ENCODE assay signal across 9 mouse cellular contexts in the genomic region with DNA sequence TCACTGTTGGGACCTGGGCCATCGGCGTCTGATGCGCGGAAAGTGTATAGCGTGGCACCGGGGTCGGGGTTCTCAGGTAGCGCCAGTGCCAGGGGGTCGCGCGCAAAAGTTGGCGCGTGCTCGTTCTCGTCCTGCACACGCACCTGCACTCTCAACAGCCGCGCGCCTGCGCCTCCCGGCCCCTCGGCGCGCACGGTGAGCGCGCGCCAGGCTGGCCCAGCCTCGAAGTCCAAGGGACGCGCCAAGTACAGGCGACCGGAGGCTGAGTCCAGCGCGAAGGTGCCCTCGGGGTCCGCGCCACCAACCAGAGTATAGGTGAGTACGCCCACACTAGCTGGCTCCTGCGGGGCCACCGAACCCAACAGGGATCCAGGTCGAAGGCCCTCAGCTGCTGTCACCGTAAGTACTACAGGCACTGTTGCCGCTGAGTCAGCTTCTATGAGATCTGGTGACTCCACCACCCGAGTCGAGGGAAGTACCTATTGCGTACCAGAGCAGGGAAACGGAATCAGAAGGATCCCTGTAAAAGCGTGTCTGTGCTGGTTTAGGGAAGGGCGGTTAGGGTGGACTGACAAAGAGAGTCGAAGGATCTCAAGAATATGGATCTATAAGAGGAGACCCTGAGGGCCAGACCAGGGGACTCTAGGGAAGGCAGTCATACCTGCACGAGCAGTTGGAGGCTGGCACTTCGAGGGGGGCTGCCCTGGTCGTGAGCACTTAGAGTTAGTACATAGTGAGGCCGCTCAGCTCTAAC. TPM values are rescaled to one million over a fixed set of nuclear protein-coding genes. Genes with fewer than 3 reads are reported as not detected.
DNase-seq lines count a peak whose midpoint lies in the region; ATAC-seq and TF ChIP-seq lines count a peak whose summit lies in the region.
"Had no signal": no experiment of that assay in that cellular context is flagged by ENCODE, and none has a peak within 500 bp of the region (broad histone marks: within the 10 kb centered on the region; RNA-seq: fewer than 3 reads in every experiment).

No protein-coding gene starts in this region.

- peak overlapping the region; percentile 6; the same call in 1 of the 2 replicates for H3K4me2 ChIP-seq in embryonic facial prominence, embryonic 12.5 days (replicated peaks)
- H3K4me2 ChIP-seq in intestine, embryonic 14.5 days (ENCODE audit: low read length): peak overlapping the region; percentile 40
- no peak overlapping the region for H3K4me2 ChIP-seq in midbrain, embryonic 15.5 days

- H3K27ac ChIP-seq in layer of hippocampus, adult 2 months: no peak overlapping the region
- no peak overlapping the region for H3K27ac ChIP-seq in embryonic facial prominence, embryonic 12.5 days
- H3K27ac ChIP-seq in intestine, embryonic 14.5 days (ENCODE audit: low read depth): no peak overlapping the region
- H3K27ac ChIP-seq in midbrain, embryonic 15.5 days: no peak overlapping the region

- 32% methylated on average over 55 of the region's 55 CpGs for WGBS in embryonic facial prominence, embryonic 12.5 days
- 52% methylated on average over 55 of the region's 55 CpGs for WGBS in intestine, embryonic 14.5 days
- 28% methylated on average over 55 of the region's 55 CpGs for WGBS in midbrain, embryonic 15.5 days

- ATAC-seq in embryonic facial prominence, embryonic 12.5 days (ENCODE audit: insufficient number of reproducible peaks, insufficient read depth, low FRiP score, low TSS enrichment): 0 out of 2 replicates have a peak, but pooled peaks have one; percentile 47
- 0 out of 2 replicates have a peak, but pooled peaks have one; percentile 45 for ATAC-seq in intestine, embryonic 14.5 days (replicated peaks; ENCODE audit: low FRiP score, low TSS enrichment, low read depth)
- peak; percentile 21; the same call in 1 of the 2 replicates for ATAC-seq in midbrain, embryonic 15.5 days (replicated peaks)
- ATAC-seq: activated CD4-positive, CD25-positive, alpha-beta regulatory T cell, adult 4 months had no signal

- peak overlapping the region; percentile 48 for H3K4me3 ChIP-seq in layer of hippocampus, adult 2 months
- H3K4me3 ChIP-seq in embryonic facial prominence, embryonic 12.5 days: no peak overlapping the region
- 0 out of 2 replicates have a peak overlapping the region, but pooled peaks have one; percentile 6 for H3K4me3 ChIP-seq in intestine, embryonic 14.5 days (ENCODE audit: low read depth, low read length)
- no peak overlapping the region for H3K4me3 ChIP-seq in midbrain, embryonic 15.5 days

- no peak for DNase-seq in layer of hippocampus, adult 2 months (ENCODE audit: low spot score in 2 of 2)
- no peak for DNase-seq in layer of hippocampus, postnatal 14 days (ENCODE audit: low spot score in 2 of 2)
- peak; percentile 64 for DNase-seq in intestine, embryonic 14.5 days (ENCODE audit: low spot score)
- no peak for DNase-seq in retina, postnatal 1 day
- no peak for DNase-seq in layer of hippocampus, postnatal 25 days (ENCODE audit: extremely low spot score in 1 of 2, low spot score in 1 of 2)
- DNase-seq in urinary bladder, postnatal 25 days (ENCODE audit: low spot score): no peak

- H3K36me3 ChIP-seq in embryonic facial prominence, embryonic 12.5 days: peaks cover 82% of the 10 kb centered on the region
- peaks cover 90% of the 10 kb centered on the region for H3K36me3 ChIP-seq in intestine, embryonic 14.5 days (ENCODE audit: control insufficient read depth, insufficient read depth, low read length)
- peaks cover 68% of the 10 kb centered on the region for H3K36me3 ChIP-seq in midbrain, embryonic 15.5 days (replicated peaks)

- no peaks in the 10 kb centered on the region; the same call in 1 of the 2 replicates for H3K27me3 ChIP-seq in embryonic facial prominence, embryonic 12.5 days
- H3K27me3 ChIP-seq in intestine, embryonic 14.5 days (replicated peaks; ENCODE audit: control insufficient read depth, insufficient read depth, low read length): 0 out of 2 replicates have a peak, but pooled peaks cover 2% of the 10 kb centered on the region
- H3K27me3 ChIP-seq in midbrain, embryonic 15.5 days (replicated peaks): no peaks in the 10 kb centered on the region

- peaks cover 6% of the 10 kb centered on the region for H3K4me1 ChIP-seq in embryonic facial prominence, embryonic 12.5 days
- peaks cover 5% of the 10 kb centered on the region; the same call in 1 of the 2 replicates for H3K4me1 ChIP-seq in intestine, embryonic 14.5 days (replicated peaks; ENCODE audit: control insufficient read depth, insufficient read depth, low read length)
- H3K4me1 ChIP-seq in midbrain, embryonic 15.5 days: peaks cover 5% of the 10 kb centered on the region

- no peak for TF ChIP-seq CTCF in layer of hippocampus, adult 2 months (conservative IDR thresholded peaks at IDR 0.05)

- H3K9me3 ChIP-seq in embryonic facial prominence, embryonic 12.5 days: no peaks in the 10 kb centered on the region
- H3K9me3 ChIP-seq in intestine, embryonic 14.5 days (ENCODE audit: control insufficient read depth, low read length): no peaks in the 10 kb centered on the region
- H3K9me3 ChIP-seq in midbrain, embryonic 15.5 days: no peaks in the 10 kb centered on the region

- no peak overlapping the region for H3K9ac ChIP-seq in embryonic facial prominence, embryonic 12.5 days
- no peak overlapping the region for H3K9ac ChIP-seq in intestine, embryonic 14.5 days (ENCODE audit: low read length)
- no peak overlapping the region for H3K9ac ChIP-seq in midbrain, embryonic 15.5 days

RNA-seq across cellular contexts. Expression of a gene that starts 10.7 kb away (rescaled TPM):
- total RNA-seq in layer of hippocampus, adult 2 months (2021): 10 to 100 TPM; 73.2 to 73.4 TPM
- total RNA-seq in layer of hippocampus, postnatal 14 days (2021): 10 to 100 TPM; 54.0 to 54.2 TPM
- 41.9 and 43.3 TPM in 2 replicates for polyA plus RNA-seq in embryonic facial prominence, embryonic 12.5 days (2016; fragmentation: Nextera tagmentation; extraction: Ambion mirVana)
- 74.1 and 85.8 TPM in 2 replicates for polyA plus RNA-seq in intestine, embryonic 14.5 days (2014; fragmentation: Nextera tagmentation; extraction: Ambion mirVana)
- polyA plus RNA-seq in midbrain, embryonic 15.5 days (2015; fragmentation: Nextera tagmentation; extraction: Ambion mirVana): 38.7 and 43.4 TPM in 2 replicates
- total RNA-seq in layer of hippocampus, postnatal 25 days (2021): 10 to 100 TPM; 61.4 to 61.8 TPM

RNA-seq across cellular contexts. Expression of a gene that starts 18.5 kb away (rescaled TPM):
- total RNA-seq in layer of hippocampus, adult 2 months (2021): 100 to 1,000 TPM; 112 to 120 TPM
- total RNA-seq in layer of hippocampus, postnatal 14 days (2021): 100 to 1,000 TPM; 137 to 150 TPM
- 175 TPM in 2 replicates for polyA plus RNA-seq in embryonic facial prominence, embryonic 12.5 days (2016; fragmentation: Nextera tagmentation; extraction: Ambion mirVana)
- 163 and 185 TPM in 2 replicates for polyA plus RNA-seq in intestine, embryonic 14.5 days (2014; fragmentation: Nextera tagmentation; extraction: Ambion mirVana)
- polyA plus RNA-seq in midbrain, embryonic 15.5 days (2015; fragmentation: Nextera tagmentation; extraction: Ambion mirVana): 89.7 and 99.0 TPM in 2 replicates
- 100 to 1,000 TPM; 122 to 128 TPM for total RNA-seq in layer of hippocampus, postnatal 25 days (2021)

RNA-seq across cellular contexts. Expression of a gene that starts 24.8 kb away (rescaled TPM):
- 10 to 100 TPM; 14.1 to 15.1 TPM for total RNA-seq in layer of hippocampus, adult 2 months (2021)
- 10 to 100 TPM; 26.9 to 30.3 TPM for total RNA-seq in layer of hippocampus, postnatal 14 days (2021)
- polyA plus RNA-seq in embryonic facial prominence, embryonic 12.5 days (2016; fragmentation: Nextera tagmentation; extraction: Ambion mirVana): 27.3 and 28.5 TPM in 2 replicates
- polyA plus RNA-seq in intestine, embryonic 14.5 days (2014; fragmentation: Nextera tagmentation; extraction: Ambion mirVana): 17.5 and 18.7 TPM in 2 replicates
- polyA plus RNA-seq in midbrain, embryonic 15.5 days (2015; fragmentation: Nextera tagmentation; extraction: Ambion mirVana): 17.9 and 19.0 TPM in 2 replicates
- total RNA-seq in layer of hippocampus, postnatal 25 days (2021): 10 to 100 TPM; 15.9 to 18.3 TPM
- polyA plus RNA-seq: activated CD4-positive, CD25-positive, alpha-beta regulatory T cell, adult 4 months had no signal

RNA-seq across cellular contexts. Expression of a gene that starts 25.5 kb away (rescaled TPM):
- 10 to 100 TPM in 1 of 2 experiments, 1 to 10 TPM in 1; 8.9 to 14.3 TPM for total RNA-seq in layer of hippocampus, adult 2 months (2021)
- total RNA-seq in layer of hippocampus, postnatal 14 days (2021): 10 to 100 TPM; 12.5 to 14.7 TPM
- 43.3 and 46.1 TPM in 2 replicates for polyA plus RNA-seq in embryonic facial prominence, embryonic 12.5 days (2016; fragmentation: Nextera tagmentation; extraction: Ambion mirVana)
- polyA plus RNA-seq in intestine, embryonic 14.5 days (2014; fragmentation: Nextera tagmentation; extraction: Ambion mirVana): 36.7 and 41.8 TPM in 2 replicates
- polyA plus RNA-seq in midbrain, embryonic 15.5 days (2015; fragmentation: Nextera tagmentation; extraction: Ambion mirVana): 22.4 and 22.9 TPM in 2 replicates
- 10 to 100 TPM in 1 of 2 experiments, 1 to 10 TPM in 1; 9.2 to 10.7 TPM for total RNA-seq in layer of hippocampus, postnatal 25 days (2021)

RNA-seq across cellular contexts. Expression of a gene that starts 26.3 kb away (rescaled TPM):
- 10 to 100 TPM; 79.7 to 83.2 TPM for total RNA-seq in layer of hippocampus, adult 2 months (2021)
- 100 to 1,000 TPM; 105 to 111 TPM for total RNA-seq in layer of hippocampus, postnatal 14 days (2021)
- 248 and 257 TPM in 2 replicates for polyA plus RNA-seq in embryonic facial prominence, embryonic 12.5 days (2016; fragmentation: Nextera tagmentation; extraction: Ambion mirVana)
- 353 and 396 TPM in 2 replicates for polyA plus RNA-seq in intestine, embryonic 14.5 days (2014; fragmentation: Nextera tagmentation; extraction: Ambion mirVana)
- 192 and 207 TPM in 2 replicates for polyA plus RNA-seq in midbrain, embryonic 15.5 days (2015; fragmentation: Nextera tagmentation; extraction: Ambion mirVana)
- total RNA-seq in layer of hippocampus, postnatal 25 days (2021): 10 to 100 TPM; 79.7 to 88.1 TPM

Comparison
In these comparisons a context has a peak if more than half of its experiments do, and no peak if none do; other contexts are left out.
1. H3K4me3 ChIP-seq: peak in layer of hippocampus, adult 2 months (single experiment) and intestine, embryonic 14.5 days (single experiment); none in embryonic facial prominence, embryonic 12.5 days (single experiment) and midbrain, embryonic 15.5 days (single experiment).
2. Peak in every context shown above with its lines, with median percentiles within 50 percentile points of each other: ATAC-seq.